ENCODE assay signal across 8 mouse cellular contexts in genomic region chr4:84876347-84876746, GRCm38 (mm10). TPM values are rescaled to one million over a fixed set of nuclear protein-coding genes. Genes with fewer than 3 reads are reported as not detected.
A peak's percentile ranks its signal among the peaks of the same experiment; 100 is the strongest.
DNase-seq lines count a peak whose midpoint lies in the region; ATAC-seq and TF ChIP-seq lines count a peak whose summit lies in the region.

No protein-coding gene starts in this region.

- intact Hi-C loops in gastrocnemius, postnatal 14 days (cut with DNase I; ENCODE audit: low total_unique reads), result loop anchor here (5.0 kb wide), 1 partner anchor 221 kb away; no protein-coding TSS in a partner anchor
- intact Hi-C loops in left cerebral cortex, postnatal 25 days (cut with DNase I), result loop anchor here (1.0 kb wide), 1 partner anchor 220 kb away; no protein-coding TSS in a partner anchor

- H3K36me3 ChIP-seq in intestine, postnatal 0 days (ENCODE audit: control insufficient read depth, insufficient read depth), result no peaks in the 10 kb centered on the region
- no peaks in the 10 kb centered on the region for H3K36me3 ChIP-seq in intestine, embryonic 15.5 days
- no peaks in the 10 kb centered on the region for H3K36me3 ChIP-seq in stomach, embryonic 16.5 days (ENCODE audit: control insufficient read depth, insufficient read depth, low read length)
- H3K36me3 ChIP-seq in hindbrain, embryonic 13.5 days, result no peaks in the 10 kb centered on the region

- H3K27me3 ChIP-seq in intestine, postnatal 0 days (replicated peaks; ENCODE audit: control insufficient read depth, insufficient read depth, low read length), result no peaks in the 10 kb centered on the region
- H3K27me3 ChIP-seq in intestine, embryonic 15.5 days (replicated peaks), result no peaks in the 10 kb centered on the region
- H3K27me3 ChIP-seq in stomach, embryonic 16.5 days (ENCODE audit: control insufficient read depth, insufficient read depth, low read length), result no peaks in the 10 kb centered on the region
- no peaks in the 10 kb centered on the region for H3K27me3 ChIP-seq in hindbrain, embryonic 13.5 days

- H3K4me3 ChIP-seq in intestine, postnatal 0 days (ENCODE audit: low read depth, low read length), result no peak overlapping the region
- no peak overlapping the region for H3K4me3 ChIP-seq in intestine, embryonic 15.5 days (replicated peaks)
- H3K4me3 ChIP-seq in stomach, embryonic 16.5 days (replicated peaks; ENCODE audit: low read length), result no peak overlapping the region
- H3K4me3 ChIP-seq in hindbrain, embryonic 13.5 days, result no peak overlapping the region

- H3K27ac ChIP-seq in intestine, postnatal 0 days (ENCODE audit: low read depth, low read length), result no peak overlapping the region
- H3K27ac ChIP-seq in intestine, embryonic 15.5 days, result no peak overlapping the region
- no peak overlapping the region for H3K27ac ChIP-seq in stomach, embryonic 16.5 days (ENCODE audit: low read length)
- H3K27ac ChIP-seq in hindbrain, embryonic 13.5 days, result no peak overlapping the region

- peak; percentile 65 for TF ChIP-seq CTCF in intestine, postnatal 0 days (IDR thresholded peaks at IDR 0.05; ENCODE audit: low read depth)
- TF ChIP-seq CTCF in brain, embryonic 14.5 days (IDR thresholded peaks at IDR 0.05; ENCODE audit: borderline replicate concordance, extremely low read depth, insufficient read depth, insufficient read length), result peak; percentile 34; the same call in 1 of the 2 replicates

- TF ChIP-seq POLR2A in brain, embryonic 14.5 days (IDR thresholded peaks at IDR 0.05; ENCODE audit: borderline replicate concordance, extremely low read depth, insufficient read depth, insufficient read length, poor library complexity, severe bottlenecking), result no peak

- no peak overlapping the region for H3K9ac ChIP-seq in intestine, postnatal 0 days (ENCODE audit: low read depth, low read length)
- H3K9ac ChIP-seq in intestine, embryonic 15.5 days, result no peak overlapping the region
- H3K9ac ChIP-seq in stomach, embryonic 16.5 days (ENCODE audit: low read length), result no peak overlapping the region
- no peak overlapping the region for H3K9ac ChIP-seq in hindbrain, embryonic 13.5 days

- ATAC-seq in intestine, postnatal 0 days, result no peak
- ATAC-seq in intestine, embryonic 15.5 days, result no peak; the same call in 1 of the 2 replicates
- ATAC-seq in CD4-positive, CD25-positive, alpha-beta regulatory T cell, adult 4 months, result peak; percentile 93
- ATAC-seq in stomach, embryonic 16.5 days (ENCODE audit: insufficient read depth, low FRiP score), result peak; percentile 29; the same call in 1 of the 2 replicates
- ATAC-seq in hindbrain, embryonic 13.5 days (ENCODE audit: low FRiP score), result no peak

- no peak overlapping the region for H3K4me2 ChIP-seq in intestine, postnatal 0 days (replicated peaks; ENCODE audit: low read depth)
- H3K4me2 ChIP-seq in intestine, embryonic 15.5 days (replicated peaks), result no peak overlapping the region
- H3K4me2 ChIP-seq in stomach, embryonic 16.5 days (ENCODE audit: low read depth, low read length), result no peak overlapping the region
- no peak overlapping the region for H3K4me2 ChIP-seq in hindbrain, embryonic 13.5 days

- peak; percentile 64 for DNase-seq in brain, embryonic 14.5 days (ENCODE audit: low read depth)
- peak; percentile 13 for DNase-seq in gastrocnemius, postnatal 14 days
- peak; percentile 49 to 65 for DNase-seq in left cerebral cortex, postnatal 25 days (ENCODE audit: low spot score in 2 of 2)

- 14% methylated on average over 3 of the region's 3 CpGs for whole genome bisulfite sequencing in intestine, postnatal 0 days
- WGBS in intestine, embryonic 15.5 days, result 11% methylated on average over 3 of the region's 3 CpGs
- 10% methylated on average over 3 of the region's 3 CpGs for WGBS in stomach, embryonic 16.5 days
- WGBS in hindbrain, embryonic 13.5 days, result 47% methylated on average over 3 of the region's 3 CpGs

- no peaks in the 10 kb centered on the region for H3K4me1 ChIP-seq in intestine, postnatal 0 days (replicated peaks; ENCODE audit: control insufficient read depth, insufficient read depth, low read length)
- no peaks in the 10 kb centered on the region for H3K4me1 ChIP-seq in intestine, embryonic 15.5 days (replicated peaks)
- H3K4me1 ChIP-seq in stomach, embryonic 16.5 days (ENCODE audit: control insufficient read depth, insufficient read depth, low read length), result no peaks in the 10 kb centered on the region
- H3K4me1 ChIP-seq in hindbrain, embryonic 13.5 days (replicated peaks), result no peaks in the 10 kb centered on the region

- H3K9me3 ChIP-seq in intestine, postnatal 0 days (ENCODE audit: control insufficient read depth), result no peaks in the 10 kb centered on the region
- no peaks in the 10 kb centered on the region for H3K9me3 ChIP-seq in intestine, embryonic 15.5 days
- H3K9me3 ChIP-seq in stomach, embryonic 16.5 days (replicated peaks; ENCODE audit: control insufficient read depth, low read length), result no peaks in the 10 kb centered on the region; the same call in 1 of the 2 replicates
- H3K9me3 ChIP-seq in hindbrain, embryonic 13.5 days, result no peaks in the 10 kb centered on the region

RNA-seq across cellular contexts. Expression of gene Cntln, which starts 7.8 kb away (rescaled TPM):
- polyA plus RNA-seq in intestine, postnatal 0 days (2015; fragmentation: Nextera tagmentation; extraction: Ambion mirVana), result 4.0 and 4.4 TPM in 2 replicates
- 7.0 and 7.7 TPM in 2 replicates for polyA plus RNA-seq in intestine, embryonic 15.5 days (2015; fragmentation: Nextera tagmentation; extraction: Ambion mirVana)
- 1 to 10 TPM; 3.2 to 4.1 TPM for polyA plus RNA-seq in CD4-positive, CD25-positive, alpha-beta regulatory T cell, adult 4 months (2017; shearing (Covaris generic))
- 9.7 and 11.3 TPM in 2 replicates for polyA plus RNA-seq in brain, embryonic 14.5 days (2012; rRNA removed)
- 1 to 10 TPM; 3.5 to 4.0 TPM for total RNA-seq in gastrocnemius, postnatal 14 days (2021)
- total RNA-seq in left cerebral cortex, postnatal 25 days (2021), result 1 to 10 TPM; 7.1 to 7.5 TPM
- 7.2 and 9.0 TPM in 2 replicates for polyA plus RNA-seq in stomach, embryonic 16.5 days (2015; fragmentation: Nextera tagmentation; extraction: Ambion mirVana)
- polyA plus RNA-seq in hindbrain, embryonic 13.5 days (2015; fragmentation: Nextera tagmentation; extraction: Ambion mirVana), result 5.6 and 5.7 TPM in 2 replicates

Comparison
In these comparisons a context has a peak if more than half of its experiments do, and no peak if none do; other contexts are left out.
1. ATAC-seq: peak in CD4-positive, CD25-positive, alpha-beta regulatory T cell, adult 4 months (single experiment) and stomach, embryonic 16.5 days (single experiment); none in intestine, postnatal 0 days (single experiment), intestine, embryonic 15.5 days (single experiment) and hindbrain, embryonic 13.5 days (single experiment).
2. DNase-seq: peak in every context shown above with its lines; median percentile 64 in brain, embryonic 14.5 days; 57 in left cerebral cortex, postnatal 25 days; 13 in gastrocnemius, postnatal 14 days.